Mouse (Mus musculus): Measurements from ENCODE around the gene BC028528.
A peak's percentile ranks its signal among the peaks of the same experiment; 100 is the strongest.
"Not testable (repeated sequence)": the region's sequence is repeated elsewhere in the genome, so short reads cannot be mapped to it uniquely, and the experiment has no call there.

The BC028528 gene

DNA sequence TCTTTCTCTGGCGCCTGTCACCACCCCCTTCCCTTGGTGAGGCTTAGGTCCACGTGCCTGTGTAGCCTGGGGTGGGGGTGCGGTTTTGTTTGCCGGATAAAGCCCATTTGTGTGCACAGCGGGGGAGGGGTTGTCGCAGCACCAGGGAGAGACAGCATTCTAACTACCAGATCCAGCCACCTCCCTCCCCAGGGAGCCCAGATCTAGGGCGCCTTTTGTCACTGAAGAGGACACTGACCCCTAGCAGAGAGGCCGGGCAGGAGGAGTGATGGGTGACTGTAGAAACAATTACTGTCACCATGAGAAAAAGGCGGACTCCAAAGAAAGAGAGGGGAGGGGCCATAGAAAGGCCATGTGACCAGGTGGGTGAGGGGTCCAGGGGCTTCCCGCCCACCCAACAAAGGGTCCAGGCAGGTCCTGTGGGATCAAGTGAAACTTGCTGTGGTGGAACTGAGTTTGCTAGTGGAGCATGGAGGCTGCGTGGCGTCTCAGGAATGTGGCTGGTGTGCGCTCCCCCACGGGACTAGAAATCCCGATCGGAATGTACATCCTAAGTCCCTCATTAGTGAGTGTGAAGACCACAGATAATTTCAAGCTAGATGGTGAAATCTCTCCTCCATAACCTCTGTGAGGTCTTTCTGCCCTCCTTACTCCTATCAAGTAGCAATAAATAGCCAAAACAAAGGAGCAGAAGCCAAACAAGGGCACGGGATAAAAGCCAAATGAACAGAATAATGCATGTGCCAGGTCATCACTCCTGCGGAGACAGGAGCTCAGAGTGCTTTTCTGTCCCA is 13.5 kb upstream of the BC028528 start:
- peak; percentile 67 for DNase-seq (ENCODE audit: low spot score)

GRCm38 (mm10) chr3:95904568-95904967 is 12.8 kb upstream of the BC028528 start, which contains the start of gene Car14:
TSS of gene Car14 (minus strand) at chr3:95904691.
- DNase-seq (ENCODE audit: low spot score) = no peak

- no peak for DNase-seq (ENCODE audit: low spot score)
Measured at GRCm38 (mm10) chr3:95903753-95904502, 12.1 kb upstream of the BC028528 start.

DNA sequence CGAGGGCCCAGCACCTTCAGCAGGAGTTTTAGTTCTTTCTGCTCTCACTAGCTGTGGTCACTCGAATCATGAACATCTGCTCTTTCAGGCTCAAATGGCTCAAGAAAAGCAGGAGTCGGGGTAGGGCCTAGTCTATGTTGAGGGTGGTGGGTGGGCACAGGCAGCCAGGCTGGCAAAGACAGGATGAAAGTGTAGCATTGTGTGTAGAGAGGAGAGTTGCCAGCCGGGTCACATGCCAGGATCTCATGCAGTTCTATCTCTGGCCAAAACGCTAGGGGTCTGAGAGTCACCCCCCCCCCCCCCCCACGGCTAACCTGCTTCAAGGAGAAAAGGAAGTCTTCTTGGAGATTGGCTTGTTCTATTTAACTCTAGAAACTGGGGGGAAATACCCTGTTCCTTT is 10.8 kb upstream of the BC028528 start:
- no peak for DNase-seq (ENCODE audit: low spot score)

- no peak for DNase-seq (ENCODE audit: low spot score)
Measured at GRCm38 (mm10) chr3:95902373-95902625, 10.5 kb upstream of the BC028528 start.

DNA sequence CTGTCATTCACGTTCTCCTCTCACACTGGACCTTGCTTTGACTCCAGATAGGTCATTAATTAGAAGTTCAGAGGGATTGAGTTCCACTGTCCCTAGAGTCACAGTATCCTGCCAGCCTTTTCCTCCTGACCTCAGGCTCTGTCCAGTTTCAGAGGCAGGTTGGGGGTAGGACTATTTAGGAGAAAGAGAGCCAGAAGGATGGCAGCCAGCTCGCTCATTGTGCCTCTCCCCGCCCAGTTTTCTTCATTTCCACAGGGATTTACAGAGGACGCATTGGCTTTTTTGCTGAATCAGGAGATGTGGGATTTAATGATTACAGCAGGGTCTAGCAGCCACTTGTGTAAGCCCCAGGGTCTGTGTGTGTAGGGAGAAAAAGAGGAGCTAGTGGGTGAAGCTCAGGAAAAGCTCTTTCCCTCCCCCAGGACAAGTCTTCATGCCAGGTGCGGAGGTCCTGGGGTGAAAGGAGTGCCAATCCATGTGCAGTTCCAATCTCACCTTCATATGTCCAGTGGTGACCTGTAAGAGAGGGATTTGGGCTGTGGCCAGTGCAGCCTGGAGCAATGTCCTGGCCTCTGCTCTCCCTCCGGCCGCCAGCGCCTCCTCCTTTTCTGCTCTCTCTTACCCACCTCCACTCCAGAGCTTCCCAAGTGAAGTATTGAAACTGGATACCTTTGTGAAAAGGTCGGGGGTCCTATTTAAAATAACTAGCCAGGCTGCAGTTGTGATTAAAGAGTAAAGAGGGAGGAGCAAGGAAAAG is 10.0 kb upstream of the BC028528 start:
- no peak for DNase-seq (ENCODE audit: low spot score)

GRCm38 (mm10) chr3:95899800-95900524 is 8.2 kb upstream of the BC028528 start:
- DNase-seq (ENCODE audit: low spot score) = no peak

DNA sequence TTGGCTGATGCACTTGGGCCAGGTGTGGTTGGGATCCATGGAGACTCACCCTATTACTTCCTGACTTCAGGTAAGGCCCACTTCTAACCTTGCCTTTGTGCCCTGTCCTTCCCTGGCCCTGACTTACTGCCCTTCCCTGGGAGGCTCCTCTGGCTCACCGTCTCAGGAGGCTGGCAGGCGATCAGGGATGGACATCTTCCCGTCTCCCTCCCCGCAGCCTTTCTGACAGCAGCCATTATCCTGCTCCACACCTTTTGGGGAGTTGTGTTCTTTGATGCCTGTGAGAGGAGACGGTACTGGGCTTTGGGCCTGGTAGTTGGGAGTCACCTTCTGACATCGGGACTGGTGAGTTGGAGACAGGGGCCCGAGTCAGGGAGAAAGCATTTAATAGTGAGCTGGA is 3.7 kb upstream of the BC028528 start:
- not testable (repeated sequence) for DNase-seq (ENCODE audit: low spot score)

GRCm38 (mm10) chr3:95894317-95895160 is 2.7 kb upstream of the BC028528 start:
- DNase-seq (ENCODE audit: low spot score) = peak; percentile 79

GRCm38 (mm10) chr3:95893606-95894316 is 2.0 kb upstream of the BC028528 start, which contains the start of gene Aph1a:
TSS of gene Aph1a (plus strand) at chr3:95893969.
- peak; percentile 99 for DNase-seq (ENCODE audit: low spot score)

DNA sequence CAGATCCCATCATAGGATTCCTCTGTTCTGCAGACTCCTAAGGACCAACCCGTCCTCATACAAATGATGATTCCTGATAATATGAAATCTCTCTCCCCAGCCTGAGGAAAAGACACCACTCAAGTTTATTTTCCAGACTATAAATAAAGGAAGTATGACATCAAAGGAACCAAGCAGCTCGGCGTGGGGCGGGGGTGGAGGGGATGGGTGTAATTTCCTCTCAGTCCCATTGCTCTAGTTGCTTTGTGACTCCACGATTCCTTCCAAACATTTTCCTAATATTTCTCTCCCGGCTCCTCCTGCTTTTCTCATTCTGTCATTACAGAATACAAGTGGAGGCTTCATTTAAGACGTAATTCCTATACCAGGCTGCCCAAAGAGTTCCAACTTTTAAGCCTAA is 1.3 kb upstream of the BC028528 start:
- DNase-seq (ENCODE audit: low spot score) = peak; percentile 68

- peak; percentile 60 for DNase-seq (ENCODE audit: low spot score)
Measured at GRCm38 (mm10) chr3:95892066-95893052, 554 bp upstream of the BC028528 start.

DNA sequence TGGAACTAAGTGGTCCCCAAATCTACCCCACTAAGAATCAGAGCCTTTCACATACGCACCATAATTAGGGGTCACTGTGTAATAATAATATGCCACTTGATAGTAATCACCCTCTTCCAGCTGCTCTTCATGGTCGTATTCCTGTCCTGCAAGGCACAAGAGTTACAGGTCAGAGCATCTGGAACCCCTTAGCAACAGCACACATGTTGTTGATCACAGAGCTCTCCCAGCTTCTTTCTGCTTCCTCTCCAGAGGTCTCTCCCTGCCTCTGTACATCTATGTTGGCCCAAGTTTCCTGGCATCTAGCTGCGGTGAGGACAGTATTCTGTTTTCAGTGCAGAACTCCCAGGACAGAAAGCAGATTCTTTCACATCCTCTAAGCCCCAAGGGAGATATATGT is 2.1 kb downstream of the BC028528 start:
- no peak for DNase-seq (ENCODE audit: low spot score)

- DNase-seq (ENCODE audit: low spot score) = no peak
Measured at GRCm38 (mm10) chr3:95887596-95887995, 4.2 kb downstream of the BC028528 start.

- DNase-seq (ENCODE audit: low spot score) = no peak
Measured at GRCm38 (mm10) chr3:95884400-95884799, 7.4 kb downstream of the BC028528 start.

- DNase-seq (ENCODE audit: low spot score) = peak; percentile 83
Measured at GRCm38 (mm10) chr3:95882816-95883425, 8.9 kb downstream of the BC028528 start.

- DNase-seq (ENCODE audit: low spot score) = peak; percentile 97
Measured at GRCm38 (mm10) chr3:95881979-95882815, 9.6 kb downstream of the BC028528 start, which contains the start of gene Ciart. TSS of gene Ciart (minus strand) at chr3:95882251.

DNA sequence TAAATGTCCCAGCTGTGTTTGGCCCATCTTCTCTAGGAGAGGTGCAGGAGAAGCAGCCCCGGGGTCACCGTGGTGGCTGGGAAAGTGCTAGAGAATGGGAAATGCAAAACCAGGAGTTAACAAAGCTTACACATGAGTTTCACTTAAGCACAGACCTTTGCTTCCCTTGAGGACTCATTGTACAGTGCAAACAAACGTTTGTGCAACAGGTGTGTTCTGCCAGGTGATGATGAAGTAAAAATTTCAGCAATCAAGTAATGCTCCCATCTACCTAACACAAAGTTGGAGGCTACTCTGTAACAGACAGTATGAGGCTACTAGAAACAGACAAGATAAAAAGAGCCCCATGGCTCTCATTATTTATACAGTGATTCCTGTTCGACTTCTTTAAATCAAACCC is 12.7 kb downstream of the BC028528 start:
- DNase-seq (ENCODE audit: low spot score) = peak; percentile 47
